Mouse (Mus musculus) adrenal gland (tissue): ENCODE data around the gene Ddo.

ENCODE experiments used
- intact Hi-C: fragments of 180-260 bp; cut with DNase I; formaldehyde crosslinking; loops from one replicate; pipeline ENCODE4 v1.15.1; 2025
- long read RNA-seq, 2 experiments: library from polyadenylated mRNA; unstranded; transcript quantifications; one replicate each; pipeline ENCODE4 v2.0.0; 2020; ENCODE audit warnings: borderline replicate concordance in 1 of 2; ENCODE audit not compliant: insufficient replicate concordance in 1 of 2

Ddo gene
- long read RNA-seq, experiment 1, result 0 reads
- long read RNA-seq, experiment 2, result 0 reads

- intact Hi-C loops, result no loop called here
These were observed at the start of gene Ddo for GRCm38 (mm10) chr10:40629656-40630311. Gene Ddo, plus strand, starts transcription at chr10:40630011.

DNA sequence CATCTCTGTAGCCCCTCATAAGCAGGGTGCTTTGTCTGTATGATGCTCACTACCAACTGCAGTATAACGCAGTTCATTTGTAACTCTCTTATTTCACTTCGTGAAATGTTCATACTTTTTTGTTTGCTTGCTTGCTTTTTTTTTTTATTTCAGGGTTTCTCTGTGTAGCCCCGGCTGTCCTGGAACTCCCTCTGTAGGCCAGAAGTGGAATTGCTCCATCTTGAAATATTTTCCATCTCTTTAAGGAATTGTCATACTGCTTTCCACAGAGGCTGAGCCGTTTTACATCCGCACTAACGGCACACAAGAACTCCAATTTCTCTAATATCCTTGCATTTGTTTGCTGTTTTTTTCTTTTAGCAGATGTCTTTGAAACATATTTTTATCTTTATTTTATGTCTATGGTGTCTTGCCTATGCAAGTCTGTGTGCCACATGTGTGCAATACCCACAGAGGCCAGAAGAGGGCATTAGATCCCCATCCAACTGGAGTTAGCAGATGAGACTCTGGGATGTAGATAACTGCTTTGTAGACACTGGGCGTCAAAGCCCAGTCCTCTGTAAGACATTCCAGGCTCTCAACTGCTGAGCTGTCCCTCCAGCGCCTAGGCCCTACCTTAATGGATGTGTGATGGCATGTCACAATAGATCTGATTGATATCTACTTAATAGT lies 46.1 kb upstream of the Ddo start:
- intact Hi-C loops, result no loop called here

- intact Hi-C loops, result no loop called here
These were observed 37.6 kb upstream of the Ddo start for GRCm38 (mm10) chr10:40592186-40592585.

GRCm38 (mm10) chr10:40597177-40597576 lies 32.6 kb upstream of the Ddo start:
- intact Hi-C loops, result no loop called here

GRCm38 (mm10) chr10:40604706-40605394 lies 25.0 kb upstream of the Ddo start:
- intact Hi-C loops, result no loop called here

DNA sequence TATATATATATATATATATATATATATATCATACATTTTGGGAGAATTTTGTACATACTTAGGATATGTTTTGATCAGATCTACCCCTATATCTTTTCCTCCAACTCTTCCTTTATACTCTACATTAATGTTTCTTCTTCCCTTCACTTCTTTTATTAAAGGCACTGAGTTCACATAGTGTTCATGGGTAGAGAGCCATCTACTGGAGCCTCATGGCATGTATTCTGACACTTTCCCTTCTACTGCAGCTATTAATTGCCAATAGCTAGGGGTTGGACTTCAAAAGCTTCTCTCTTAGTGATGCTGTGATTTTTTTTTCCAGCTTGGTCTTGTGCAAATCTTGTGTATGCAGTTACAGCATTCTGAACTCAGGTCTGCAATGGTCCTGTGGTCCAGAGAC lies 11.8 kb upstream of the Ddo start:
- intact Hi-C loops, result no loop called here

- intact Hi-C loops, result no loop called here
These were observed 10.1 kb upstream of the Ddo start for GRCm38 (mm10) chr10:40619760-40620159.

DNA sequence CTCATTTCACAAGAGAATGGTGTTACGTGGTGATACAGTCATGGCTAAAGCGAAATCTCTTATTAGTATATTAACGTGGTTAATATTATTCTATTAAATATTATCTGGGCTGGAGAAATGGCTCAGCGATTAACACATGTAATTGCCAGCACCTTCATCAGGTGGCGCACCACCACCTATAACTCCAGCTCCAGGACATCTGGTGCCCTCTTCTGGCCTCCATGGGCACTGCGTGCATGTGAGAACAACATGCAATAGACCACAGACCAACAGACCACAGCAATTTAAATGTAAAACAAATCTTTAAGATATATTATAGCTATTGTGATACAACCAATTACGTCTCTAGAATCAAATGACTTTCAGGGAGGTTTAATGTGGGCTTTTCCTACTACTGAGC lies 671 bp upstream of the Ddo start:
- intact Hi-C loops, result no loop called here

- intact Hi-C loops, result no loop called here
These were observed 646 bp downstream of the Ddo start for GRCm38 (mm10) chr10:40630457-40630856.

GRCm38 (mm10) chr10:40630961-40631360 lies 1.1 kb downstream of the Ddo start:
- intact Hi-C loops, result no loop called here

DNA sequence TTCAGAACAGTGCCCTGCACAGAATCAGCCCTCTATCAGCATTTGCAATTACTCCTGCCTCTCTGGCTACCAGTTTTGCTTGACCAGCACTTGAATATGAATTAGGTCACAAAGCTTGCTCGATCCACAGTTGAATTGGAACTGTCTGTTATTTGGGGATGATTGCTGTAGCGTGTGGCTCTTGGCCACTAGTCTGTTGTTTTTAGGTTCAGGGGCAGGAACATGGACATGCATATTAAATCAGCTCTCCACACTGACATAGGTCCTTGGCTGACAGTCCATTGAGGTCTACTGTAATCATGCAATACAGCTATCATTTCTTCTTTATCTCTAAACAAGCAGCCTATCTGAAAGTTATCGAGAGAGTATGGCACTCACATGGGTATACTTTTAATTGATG lies 2.3 kb downstream of the Ddo start:
- intact Hi-C loops, result no loop called here

DNA sequence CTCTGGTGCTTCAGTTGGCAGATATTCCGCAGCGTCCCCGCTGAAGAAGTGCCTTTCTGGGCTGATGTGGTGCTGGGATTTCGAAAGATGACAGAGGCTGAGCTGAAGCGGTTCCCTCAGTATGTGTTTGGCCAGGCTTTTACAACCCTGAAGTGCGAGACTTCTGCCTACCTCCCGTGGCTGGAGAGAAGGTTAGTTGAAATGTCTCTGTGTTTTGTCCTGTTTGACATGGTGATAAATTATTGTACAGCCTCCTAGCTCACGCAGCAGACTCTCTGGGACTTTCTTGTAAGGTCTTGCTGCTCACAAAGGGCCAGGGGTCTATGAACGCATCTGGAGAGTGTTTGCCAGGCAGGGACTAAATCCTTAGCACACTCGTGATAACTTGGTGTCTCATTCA lies 7.5 kb downstream of the Ddo start:
- intact Hi-C loops, result no loop called here

- intact Hi-C loops, result no loop called here
These were observed 8.5 kb downstream of the Ddo start for GRCm38 (mm10) chr10:40638276-40638675.

- intact Hi-C loops, result no loop called here
These were observed 9.3 kb downstream of the Ddo start for GRCm38 (mm10) chr10:40638823-40639819.

DNA sequence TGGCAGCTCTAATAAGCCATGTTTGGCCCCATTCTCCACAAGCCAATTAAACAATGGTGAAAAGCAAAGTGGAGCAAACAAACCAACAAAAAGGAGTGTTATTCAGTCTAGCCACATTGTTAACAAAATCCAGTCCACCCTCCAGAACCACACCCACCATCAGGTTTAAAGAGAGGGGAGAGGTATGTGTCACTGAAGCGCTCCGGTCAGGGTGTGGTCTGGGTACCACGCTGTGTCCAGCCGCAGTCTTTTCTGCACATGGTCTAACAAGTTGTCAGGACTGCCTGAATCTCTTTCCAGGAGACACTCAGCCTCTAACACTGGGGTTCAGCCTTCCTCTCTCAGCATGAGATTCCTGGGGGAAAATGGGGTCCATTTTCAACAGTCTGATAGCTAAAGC lies 10.6 kb downstream of the Ddo start:
- intact Hi-C loops, result loop anchor here (10.0 kb wide), 1 partner anchor 364 kb away; no protein-coding TSS in a partner anchor

- intact Hi-C loops, result loop anchor here (10.0 kb wide), 1 partner anchor 363 kb away; no protein-coding TSS in a partner anchor
These were observed 12.1 kb downstream of the Ddo start for GRCm38 (mm10) chr10:40641901-40642300.

DNA sequence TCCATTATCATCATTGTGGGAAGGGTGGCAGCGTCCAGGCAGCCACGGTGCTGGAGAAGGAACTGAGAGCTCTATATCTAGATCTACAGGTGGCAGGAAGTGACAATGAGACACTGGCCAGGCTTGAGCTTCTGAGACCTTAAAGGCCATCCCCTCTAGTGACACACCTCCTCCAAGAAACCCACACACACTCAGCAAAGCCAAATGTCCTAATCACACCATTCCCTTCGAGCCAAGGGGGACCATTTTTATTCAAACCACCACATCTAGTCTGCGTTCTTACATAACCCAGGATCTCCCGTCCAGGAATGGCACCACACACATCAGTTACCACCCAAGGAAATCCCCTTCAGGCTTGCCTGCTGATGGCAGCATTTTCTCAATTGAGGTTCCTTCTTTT lies 13.3 kb downstream of the Ddo start:
- intact Hi-C loops, result loop anchor here (10.0 kb wide), 1 partner anchor 362 kb away; no protein-coding TSS in a partner anchor

- intact Hi-C loops, result loop anchor here (10.0 kb wide), 1 partner anchor 360 kb away; no protein-coding TSS in a partner anchor
These were observed 14.6 kb downstream of the Ddo start for GRCm38 (mm10) chr10:40644456-40644855.

DNA sequence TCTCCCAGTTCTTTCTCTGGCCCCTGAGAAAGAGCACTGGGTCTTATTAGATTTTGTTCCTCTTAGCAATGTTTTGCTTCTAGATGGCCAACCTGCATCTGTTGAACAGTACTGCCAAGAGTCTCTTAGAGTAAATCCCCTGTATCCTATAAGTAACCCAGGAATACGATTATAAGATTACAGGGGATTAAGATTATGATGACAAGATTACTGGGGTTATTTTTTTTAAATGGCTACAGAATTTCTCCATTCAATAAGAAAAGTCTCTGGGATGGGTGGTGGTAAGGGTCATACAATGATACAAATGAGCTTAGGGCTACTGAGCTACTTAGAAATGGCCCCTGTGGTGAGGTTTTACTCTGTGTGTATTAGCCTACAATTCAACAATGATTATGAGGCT lies 15.5 kb downstream of the Ddo start:
- intact Hi-C loops, result loop anchor here (10.0 kb wide), 1 partner anchor 359 kb away; no protein-coding TSS in a partner anchor

- intact Hi-C loops, result loop anchor here (10.0 kb wide), 1 partner anchor 356 kb away; no protein-coding TSS in a partner anchor
These were observed 19.0 kb downstream of the Ddo start for GRCm38 (mm10) chr10:40648776-40649175.

DNA sequence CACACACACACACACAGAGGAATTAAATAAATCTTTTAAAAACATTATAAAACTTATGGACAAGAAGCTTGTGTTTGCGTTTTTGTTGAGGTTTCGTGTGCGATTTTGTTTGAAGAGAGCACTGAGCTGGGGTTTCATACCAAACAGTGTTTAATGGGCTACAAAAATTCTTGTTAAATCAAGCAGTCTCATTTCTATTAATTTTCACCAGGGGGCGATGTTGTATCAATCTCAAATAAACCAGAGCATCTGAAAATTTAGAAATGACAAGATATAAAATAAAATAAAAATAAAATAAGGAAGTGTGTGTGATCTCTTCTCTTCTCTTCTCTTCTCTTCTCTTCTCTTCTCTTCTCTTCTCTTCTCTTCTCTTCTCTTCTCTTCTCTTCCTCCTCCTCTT lies 19.8 kb downstream of the Ddo start:
- intact Hi-C loops, result loop anchor here (5.0 to 10.0 kb wide), 3 partner anchors 233 to 635 kb away; partner anchors contain the start of genes Cdc40 and Wasf1
